Mouse (Mus musculus): Measurements from ENCODE around the gene Dnajb14.
"Not testable (repeated sequence)": the region's sequence is repeated elsewhere in the genome, so short reads cannot be mapped to it uniquely, and the experiment has no call there.

Dnajb14 gene

GRCm38 (mm10) chr3:137918932-137919311 is 51.4 kb downstream of the Dnajb14 start:
- no peak for DNase-seq

- DNase-seq, result no peak
Observed at GRCm38 (mm10) chr3:137919398-137919797, 51.9 kb downstream of the Dnajb14 start.

- no peak for DNase-seq
Observed at GRCm38 (mm10) chr3:137920594-137920993, 53.1 kb downstream of the Dnajb14 start.

GRCm38 (mm10) chr3:137927010-137927409 is 59.5 kb downstream of the Dnajb14 start:
- DNase-seq, result no peak

GRCm38 (mm10) chr3:137929940-137930339 is 62.5 kb downstream of the Dnajb14 start:
- no peak for DNase-seq

- no peak for DNase-seq
Observed at GRCm38 (mm10) chr3:137932748-137933147, 65.3 kb downstream of the Dnajb14 start.

- DNase-seq, result no peak
Observed at GRCm38 (mm10) chr3:137933986-137934385, 66.5 kb downstream of the Dnajb14 start.

GRCm38 (mm10) chr3:137935570-137936525 is 68.4 kb downstream of the Dnajb14 start:
- peak; percentile 37 for DNase-seq

GRCm38 (mm10) chr3:137936541-137936940 is 69.1 kb downstream of the Dnajb14 start:
- DNase-seq, result no peak

GRCm38 (mm10) chr3:137938608-137939007 is 71.1 kb downstream of the Dnajb14 start:
- peak; percentile 68 for DNase-seq

GRCm38 (mm10) chr3:137940757-137941156 is 73.3 kb downstream of the Dnajb14 start:
- no peak for DNase-seq

GRCm38 (mm10) chr3:137941555-137941954 is 74.1 kb downstream of the Dnajb14 start:
- no peak for DNase-seq

- no peak for DNase-seq
Observed at GRCm38 (mm10) chr3:137942098-137942622, 74.7 kb downstream of the Dnajb14 start.

- no peak for DNase-seq
Observed at GRCm38 (mm10) chr3:137943737-137944154, 76.3 kb downstream of the Dnajb14 start.

- DNase-seq, result no peak
Observed at GRCm38 (mm10) chr3:137946827-137947226, 79.4 kb downstream of the Dnajb14 start.

GRCm38 (mm10) chr3:137947525-137947924 is 80.0 kb downstream of the Dnajb14 start:
- DNase-seq, result no peak

- DNase-seq, result no peak
Observed at GRCm38 (mm10) chr3:137950191-137950885, 82.9 kb downstream of the Dnajb14 start.

- not testable (repeated sequence) for DNase-seq
Observed at GRCm38 (mm10) chr3:137951302-137951701, 83.8 kb downstream of the Dnajb14 start.

GRCm38 (mm10) chr3:137951819-137952218 is 84.3 kb downstream of the Dnajb14 start:
- no peak for DNase-seq

- no peak for DNase-seq
Observed at GRCm38 (mm10) chr3:137952225-137952913, 84.9 kb downstream of the Dnajb14 start.

- peak; percentile 56 for DNase-seq
Observed at GRCm38 (mm10) chr3:137952914-137953880, 85.7 kb downstream of the Dnajb14 start.
